Mouse (Mus musculus): ENCODE data around the gene Prune2. TPM values are rescaled to one million over a fixed set of nuclear protein-coding genes. Genes with fewer than 3 reads are reported as not detected.

Prune2 gene
- total and polyA plus RNA-seq, 3 experiments = 1.6 to 33.7 (median 17.7) TPM

GRCm38 (mm10) chr19:17207141-17207540 is 251.2 kb downstream of the Prune2 start:
- no peak for DNase-seq

GRCm38 (mm10) chr19:17210541-17210940 is 254.6 kb downstream of the Prune2 start:
- no peak for DNase-seq

- DNase-seq = no peak
These were observed 259.1 kb downstream of the Prune2 start for GRCm38 (mm10) chr19:17214896-17215520.

- DNase-seq = no peak
These were observed 262.3 kb downstream of the Prune2 start for GRCm38 (mm10) chr19:17218195-17218594.

GRCm38 (mm10) chr19:17223801-17224200 is 267.9 kb downstream of the Prune2 start:
- DNase-seq = no peak

GRCm38 (mm10) chr19:17225570-17226083 is 269.7 kb downstream of the Prune2 start:
- no peak for DNase-seq

- peak; percentile 30 for DNase-seq
These were observed 270.2 kb downstream of the Prune2 start for GRCm38 (mm10) chr19:17226096-17226495.

- no peak for DNase-seq
These were observed 274.1 kb downstream of the Prune2 start for GRCm38 (mm10) chr19:17230013-17230412.

- no peak for DNase-seq
These were observed 282.6 kb downstream of the Prune2 start for GRCm38 (mm10) chr19:17238471-17238870.

- DNase-seq = no peak
These were observed 284.5 kb downstream of the Prune2 start for GRCm38 (mm10) chr19:17240170-17241077.

- no peak for DNase-seq
These were observed 285.3 kb downstream of the Prune2 start for GRCm38 (mm10) chr19:17241206-17241605.

GRCm38 (mm10) chr19:17242962-17243361 is 287.0 kb downstream of the Prune2 start:
- DNase-seq = no peak

GRCm38 (mm10) chr19:17244544-17244943 is 288.6 kb downstream of the Prune2 start:
- DNase-seq = no peak

GRCm38 (mm10) chr19:17247352-17247925 is 291.5 kb downstream of the Prune2 start:
- no peak for DNase-seq

GRCm38 (mm10) chr19:17249691-17250090 is 293.8 kb downstream of the Prune2 start:
- DNase-seq = no peak

GRCm38 (mm10) chr19:17250801-17251200 is 294.9 kb downstream of the Prune2 start:
- DNase-seq = no peak

- DNase-seq = no peak
These were observed 295.5 kb downstream of the Prune2 start for GRCm38 (mm10) chr19:17251453-17251852.

- no peak for DNase-seq
These were observed 296.9 kb downstream of the Prune2 start for GRCm38 (mm10) chr19:17252845-17253244.

GRCm38 (mm10) chr19:17255511-17255910 is 299.6 kb downstream of the Prune2 start:
- no peak for DNase-seq

GRCm38 (mm10) chr19:17256388-17256787 is 300.5 kb downstream of the Prune2 start:
- DNase-seq = no peak

- no peak for DNase-seq
These were observed 300.9 kb downstream of the Prune2 start for GRCm38 (mm10) chr19:17256867-17257266.

GRCm38 (mm10) chr19:17263181-17263580 is 307.3 kb downstream of the Prune2 start:
- no peak for DNase-seq
